Mouse (Mus musculus) midbrain, postnatal 0 days (tissue): ENCODE data around the gene Mical2. TPM values are rescaled to one million over a fixed set of nuclear protein-coding genes. Genes with fewer than 3 reads are reported as not detected.

Experiments used
- ATAC-seq: fragments of 200-750 bp; cut with Nextera tagmentation; 2 replicates; pipeline ENCODE4 v1.8.0; 2017; ENCODE audit warnings: moderate number of reproducible peaks, mild to moderate bottlenecking, moderate TSS enrichment, moderate library complexity; ENCODE audit not compliant: low FRiP score
- DNase-seq: peaks from one replicate; pipeline ENCODE4 v3.0.0-alpha.2; 2015; ENCODE audit warnings: low spot score
- H3K27ac ChIP-seq: fragments of 300-500 bp; sonication (generic); 2 replicates; pipeline ENCODE4 v1.5.1; 2014; ENCODE audit warnings: low read depth, mild to moderate bottlenecking, low read length, mixed read lengths
- H3K27me3 ChIP-seq: fragments of 300-500 bp; sonication (generic); 2 replicates; pipeline ENCODE4 v1.6.1; 2014; ENCODE audit warnings: low read length, control low read depth, mixed read lengths; ENCODE audit not compliant: insufficient read depth
- H3K36me3 ChIP-seq: fragments of 300-500 bp; sonication (generic); 2 replicates; pipeline ENCODE4 v1.6.1; 2014; ENCODE audit warnings: low read length, control low read depth, mixed read lengths; ENCODE audit not compliant: insufficient read depth
- H3K4me1 ChIP-seq: fragments of 300-500 bp; sonication (generic); 2 replicates; pipeline ENCODE4 v1.6.1; 2014; ENCODE audit warnings: mild to moderate bottlenecking, control low read depth, antibody characterized with exemption, low read length, mixed read lengths; ENCODE audit not compliant: insufficient read depth
- H3K4me2 ChIP-seq: fragments of 300-500 bp; sonication (generic); 2 replicates; pipeline ENCODE4 v1.6.1; 2014; ENCODE audit warnings: low read depth, mild to moderate bottlenecking, low read length, mixed read lengths; ENCODE audit not compliant: poor library complexity, severe bottlenecking
- H3K4me3 ChIP-seq: fragments of 300-500 bp; sonication (generic); 2 replicates; pipeline ENCODE4 v1.5.1; 2014; ENCODE audit warnings: low read depth, mild to moderate bottlenecking, low read length, moderate library complexity
- H3K9ac ChIP-seq: fragments of 300-500 bp; sonication (generic); replicated peaks from 2 replicates; pipeline ENCODE4 v1.6.1; 2014; ENCODE audit warnings: mild to moderate bottlenecking, low read length, moderate library complexity, mixed read lengths; ENCODE audit not compliant: poor library complexity, severe bottlenecking
- H3K9me3 ChIP-seq: fragments of 300-500 bp; sonication (generic); 2 replicates; pipeline ENCODE4 v1.6.1; 2016; ENCODE audit warnings: low read length, control low read depth
- CTCF ChIP-seq: IDR thresholded peaks from 2 replicates; pipeline ENCODE4 v1.5.1; 2016; ENCODE audit warnings: antibody characterized with exemption, mild to moderate bottlenecking
- WGBS: fragments of 180-500 bp; shearing (Covaris S2); extraction: QIAGEN DNeasy Blood & Tissue Kit; methylation state at CpG from one replicate; pipeline ENCODE4 v1.1.7; 2014; 5-methylcytosine and 5-hydroxymethylcytosine counted together
- polyA plus RNA-seq: library from polyadenylated mRNA; unstranded; fragments of >200 nt; fragmentation: Nextera tagmentation; extraction: Ambion mirVana; gene quantifications from 2 replicates; pipeline ENCODE4 v1.2.1, GENCODE M21; 2015
- total RNA-seq: library from RNA; depleted of rRNA; stranded (reverse); fragments of >200 nt; gene quantifications from 2 replicates; pipeline ENCODE4 v1.2.3, GENCODE M21; 2014

Mical2 gene
- total and polyA plus RNA-seq, 2 experiments from 2014 or later, result 6.2 to 11.0 TPM

- H3K36me3 ChIP-seq, result no peaks in the 10 kb centered on the region
- peaks cover 19% of the 10 kb centered on the region; the same call in 1 of the 2 replicates for H3K27me3 ChIP-seq
- TF ChIP-seq CTCF, result no peak
- H3K4me1 ChIP-seq, result no peaks in the 10 kb centered on the region; the same call in 1 of the 2 replicates
- H3K4me2 ChIP-seq, result no peak overlapping the region
- no peak overlapping the region for H3K27ac ChIP-seq
- no peak overlapping the region for H3K4me3 ChIP-seq
- DNase-seq (no peak), ATAC-seq (no peak)
- H3K9me3 ChIP-seq, result no peaks in the 10 kb centered on the region
- no peak overlapping the region for H3K9ac ChIP-seq
- WGBS, result 73% methylated on average over 12 of the region's 12 CpGs
Observed at GRCm38 (mm10) chr7:112224854-112225253, 802 bp upstream of the Mical2 start.

GRCm38 (mm10) chr7:112226446-112227265 is 1.0 kb downstream of the Mical2 start:
- peak overlapping the region; percentile 97 for H3K4me2 ChIP-seq
- peak overlapping the region; percentile 67 for H3K9ac ChIP-seq
- no peak for DNase-seq
- H3K36me3 ChIP-seq, result no peaks in the 10 kb centered on the region
- peaks cover 19% of the 10 kb centered on the region; the same call in 1 of the 2 replicates for H3K27me3 ChIP-seq
- H3K4me1 ChIP-seq, result no peaks in the 10 kb centered on the region; the same call in 1 of the 2 replicates
- ATAC-seq, result peak; percentile 8; the same call in 1 of the 2 replicates
- no peaks in the 10 kb centered on the region for H3K9me3 ChIP-seq
- no peak for TF ChIP-seq CTCF
- WGBS, result 6% methylated on average over 24 of the region's 24 CpGs
- H3K4me3 ChIP-seq, result peak overlapping the region; percentile 68
- H3K27ac ChIP-seq, result no peak overlapping the region

GRCm38 (mm10) chr7:112227266-112227562 is 1.6 kb downstream of the Mical2 start:
- DNase-seq, result no peak
- H3K4me1 ChIP-seq, result no peaks in the 10 kb centered on the region; the same call in 1 of the 2 replicates
- H3K4me2 ChIP-seq, result peak overlapping the region; percentile 97; the same call in 1 of the 2 replicates
- peaks cover 19% of the 10 kb centered on the region; the same call in 1 of the 2 replicates for H3K27me3 ChIP-seq
- H3K9ac ChIP-seq, result no peak overlapping the region
- no peak overlapping the region for H3K27ac ChIP-seq
- 40% methylated on average over 6 of the region's 6 CpGs for WGBS
- peak overlapping the region; percentile 68; the same call in 1 of the 2 replicates for H3K4me3 ChIP-seq
- H3K9me3 ChIP-seq, result no peaks in the 10 kb centered on the region
- no peak for TF ChIP-seq CTCF
- H3K36me3 ChIP-seq, result no peaks in the 10 kb centered on the region
- ATAC-seq, result no peak

GRCm38 (mm10) chr7:112228827-112229498 is 3.3 kb downstream of the Mical2 start:
- TF ChIP-seq CTCF, result no peak
- H3K27me3 ChIP-seq, result peaks cover 16% of the 10 kb centered on the region; the same call in 1 of the 2 replicates
- H3K4me3 ChIP-seq, result no peak overlapping the region
- no peak overlapping the region for H3K27ac ChIP-seq
- ATAC-seq (no peak), DNase-seq (peak; percentile 34)
- H3K36me3 ChIP-seq, result no peaks in the 10 kb centered on the region
- H3K4me1 ChIP-seq, result peaks cover 2% of the 10 kb centered on the region; the same call in 1 of the 2 replicates
- H3K9me3 ChIP-seq, result no peaks in the 10 kb centered on the region
- H3K9ac ChIP-seq, result no peak overlapping the region
- WGBS, result 53% methylated on average over 20 of the region's 20 CpGs
- H3K4me2 ChIP-seq, result no peak overlapping the region

GRCm38 (mm10) chr7:112231731-112232130 is 6.1 kb downstream of the Mical2 start:
- H3K9me3 ChIP-seq, result no peaks in the 10 kb centered on the region
- H3K4me2 ChIP-seq, result no peak overlapping the region
- ATAC-seq (no peak), DNase-seq (no peak)
- H3K27me3 ChIP-seq, result peaks cover 8% of the 10 kb centered on the region; the same call in 1 of the 2 replicates
- H3K4me3 ChIP-seq, result no peak overlapping the region
- peaks cover 2% of the 10 kb centered on the region; the same call in 1 of the 2 replicates for H3K4me1 ChIP-seq
- H3K27ac ChIP-seq, result no peak overlapping the region
- 87% methylated on average over 7 of the region's 7 CpGs for WGBS
- no peak overlapping the region for H3K9ac ChIP-seq
- H3K36me3 ChIP-seq, result no peaks in the 10 kb centered on the region
- no peak for TF ChIP-seq CTCF
